Mouse (Mus musculus): ENCODE data around the gene H2-Q7.
"Not testable (repeated sequence)": the region's sequence is repeated elsewhere in the genome, so short reads cannot be mapped to it uniquely, and the experiment has no call there.

GRCm38 (mm10) chr17:35422360-35422759, 16.6 kb upstream of the H2-Q7 start:
- not testable (repeated sequence) for TF ChIP-seq POLR2A (IDR thresholded peaks at IDR 0.05; ENCODE audit: borderline replicate concordance, control insufficient read depth, low read depth, low read length); CTCF (IDR thresholded peaks at IDR 0.05; ENCODE audit: control insufficient read depth, insufficient read depth, low read length)
